ENCODE assay signal across 10 mouse cellular contexts in the genomic region with DNA sequence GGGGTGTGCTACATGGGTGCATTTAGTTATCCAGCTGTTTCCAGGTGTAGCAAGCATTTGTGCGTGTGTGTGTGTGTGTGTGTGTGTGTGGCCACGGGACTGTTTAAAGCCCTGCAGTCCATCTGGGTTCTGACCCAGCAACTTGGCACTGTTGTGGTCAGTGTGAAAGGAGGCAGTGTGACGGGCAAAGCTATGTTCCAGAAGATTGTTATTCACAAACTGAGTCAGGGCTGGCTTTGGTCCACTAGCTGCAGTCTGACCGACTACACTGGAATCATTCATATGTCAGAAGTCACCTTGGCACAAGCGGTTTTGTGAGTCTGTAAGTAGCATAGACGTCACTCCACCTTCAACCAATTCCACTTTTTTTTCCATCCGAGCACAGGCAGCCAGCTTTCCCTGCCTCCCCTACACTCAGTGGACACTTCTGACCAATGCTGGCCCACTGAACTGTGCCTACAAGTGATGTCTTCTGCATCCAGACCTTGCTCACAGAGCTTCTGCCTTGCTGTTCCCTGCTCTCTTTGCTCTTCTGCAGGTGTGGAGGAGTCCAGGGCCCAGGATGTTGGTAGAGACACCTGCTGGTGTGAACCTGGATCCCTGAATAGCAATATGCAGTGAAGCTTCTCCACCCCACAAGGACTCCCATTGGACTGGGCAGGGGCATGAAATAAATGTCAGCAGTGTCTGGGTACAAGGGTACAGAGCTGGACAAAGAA.
DNase-seq lines count a peak whose midpoint lies in the region; ATAC-seq and TF ChIP-seq lines count a peak whose summit lies in the region.
"Had no signal": no experiment of that assay in that cellular context is flagged by ENCODE, and none has a peak within 500 bp of the region (broad histone marks: within the 10 kb centered on the region; RNA-seq: fewer than 3 reads in every experiment).

No protein-coding gene starts in this region.

- H3K4me1 ChIP-seq in kidney, postnatal 0 days (replicated peaks; ENCODE audit: insufficient read depth, low read length), result no peaks in the 10 kb centered on the region
- H3K4me1 ChIP-seq in kidney, embryonic 14.5 days (ENCODE audit: control insufficient read depth, insufficient read depth, low read length), result peaks cover under 1% of the 10 kb centered on the region; the same call in 1 of the 2 replicates
- H3K4me1 ChIP-seq in heart, embryonic 11.5 days (ENCODE audit: control insufficient read depth, insufficient read depth, low read length), result no peaks in the 10 kb centered on the region
- H3K4me1 ChIP-seq: heart, embryonic 13.5 days had no signal

- no peaks in the 10 kb centered on the region for H3K9me3 ChIP-seq in kidney, postnatal 0 days (replicated peaks; ENCODE audit: low read length)
- H3K9me3 ChIP-seq in kidney, embryonic 14.5 days (ENCODE audit: control insufficient read depth, low read length), result no peaks in the 10 kb centered on the region
- H3K9me3 ChIP-seq in heart, embryonic 11.5 days (replicated peaks; ENCODE audit: control insufficient read depth, low read length), result no peaks in the 10 kb centered on the region
- H3K9me3 ChIP-seq: heart, embryonic 13.5 days had no signal

- TF ChIP-seq CTCF in kidney, postnatal 0 days (IDR thresholded peaks at IDR 0.05; ENCODE audit: low read depth), result peak; percentile 14; the same call in 1 of the 2 replicates

- H3K4me3 ChIP-seq in kidney, postnatal 0 days (replicated peaks; ENCODE audit: low read depth, low read length), result no peak overlapping the region
- H3K4me3 ChIP-seq in kidney, embryonic 14.5 days (ENCODE audit: low read length), result no peak overlapping the region
- H3K4me3 ChIP-seq in heart, embryonic 11.5 days (ENCODE audit: low read depth, low read length), result no peak overlapping the region
- H3K4me3 ChIP-seq: heart, embryonic 13.5 days; layer of hippocampus, adult 2 months had no signal

- H3K36me3 ChIP-seq in kidney, postnatal 0 days (ENCODE audit: insufficient read depth, low read length), result no peaks in the 10 kb centered on the region
- H3K36me3 ChIP-seq in kidney, embryonic 14.5 days (ENCODE audit: control insufficient read depth, insufficient read depth, low read length), result no peaks in the 10 kb centered on the region
- no peaks in the 10 kb centered on the region for H3K36me3 ChIP-seq in heart, embryonic 11.5 days (ENCODE audit: control insufficient read depth, insufficient read depth, low read length)
- H3K36me3 ChIP-seq: heart, embryonic 13.5 days had no signal

- 84% methylated on average over 7 of the region's 7 CpGs for WGBS in kidney, postnatal 0 days
- 86% methylated on average over 7 of the region's 7 CpGs for WGBS in kidney, embryonic 14.5 days
- 80% methylated on average over 7 of the region's 7 CpGs for WGBS in heart, embryonic 11.5 days (ENCODE audit: insufficient replicate concordance)

- DNase-seq in kidney, postnatal 0 days (ENCODE audit: low spot score), result no peak
- peak; percentile 52 for DNase-seq in right cerebral cortex, adult 18-20 months
- no peak for DNase-seq in right cerebral cortex, postnatal 36 days (ENCODE audit: low spot score in 2 of 2)
- DNase-seq in adrenal gland, postnatal 10 days, result peak; percentile 74
- DNase-seq: thymus, postnatal 36 days had no signal

- ATAC-seq in kidney, postnatal 0 days (replicated peaks; ENCODE audit: low FRiP score, low read depth), result no peak
- ATAC-seq in kidney, embryonic 14.5 days (ENCODE audit: low FRiP score, low TSS enrichment), result no peak
- no peak for ATAC-seq in erythroblast, adult 5-6 weeks (replicated peaks; ENCODE audit: low FRiP score, poor library complexity, severe bottlenecking)
- ATAC-seq in heart, embryonic 11.5 days (replicated peaks; ENCODE audit: insufficient number of reproducible peaks, low FRiP score, low TSS enrichment), result no peak

- no peak overlapping the region for H3K27ac ChIP-seq in kidney, postnatal 0 days
- H3K27ac ChIP-seq in kidney, embryonic 14.5 days (ENCODE audit: low read depth, low read length), result no peak overlapping the region
- no peak overlapping the region for H3K27ac ChIP-seq in heart, embryonic 11.5 days (ENCODE audit: low read depth, low read length)
- H3K27ac ChIP-seq: heart, embryonic 13.5 days; layer of hippocampus, adult 2 months had no signal

- no peak overlapping the region for H3K4me2 ChIP-seq in kidney, postnatal 0 days (ENCODE audit: low read length)
- H3K4me2 ChIP-seq in kidney, embryonic 14.5 days (replicated peaks; ENCODE audit: low read depth, low read length), result no peak overlapping the region
- H3K4me2 ChIP-seq in heart, embryonic 11.5 days, result no peak overlapping the region
- H3K4me2 ChIP-seq: heart, embryonic 13.5 days had no signal

- H3K27me3 ChIP-seq in kidney, postnatal 0 days (ENCODE audit: insufficient read depth, low read length), result no peaks in the 10 kb centered on the region
- no peaks in the 10 kb centered on the region for H3K27me3 ChIP-seq in kidney, embryonic 14.5 days (ENCODE audit: control insufficient read depth, insufficient read depth, low read length)
- H3K27me3 ChIP-seq in heart, embryonic 11.5 days (ENCODE audit: control insufficient read depth, insufficient read depth, low read length), result no peaks in the 10 kb centered on the region

- H3K9ac ChIP-seq in kidney, postnatal 0 days (ENCODE audit: low read depth, low read length), result no peak overlapping the region
- no peak overlapping the region for H3K9ac ChIP-seq in kidney, embryonic 14.5 days (ENCODE audit: low read depth, low read length)
- H3K9ac ChIP-seq in heart, embryonic 11.5 days (ENCODE audit: low read depth, low read length), result no peak overlapping the region
- H3K9ac ChIP-seq: heart, embryonic 13.5 days had no signal

Comparison
In these comparisons a context has a peak if more than half of its experiments do, and no peak if none do; other contexts are left out.
1. DNase-seq: peak in right cerebral cortex, adult 18-20 months (single experiment) and adrenal gland, postnatal 10 days (single experiment); none in kidney, postnatal 0 days (single experiment) and right cerebral cortex, postnatal 36 days (0 of 2).